Mouse (Mus musculus): ENCODE results near the gene Sgcd.

GRCm38 (mm10) chr11:47132410-47132809 lies 856.4 kb downstream of the Sgcd start:
- TF ChIP-seq CTCF (IDR thresholded peaks at IDR 0.05; ENCODE audit: low read depth) (no peak), EP300 (optimal IDR thresholded peaks at IDR 0.05) (no peak)
